Mouse (Mus musculus): ENCODE data around the gene Egln3.

GRCm38 (mm10) chr12:54214426-54214825 lies 10.8 kb upstream of the Egln3 start:
- TF ChIP-seq CTCF (IDR thresholded peaks at IDR 0.05; ENCODE audit: low read depth) (no peak), EP300 (IDR thresholded peaks at IDR 0.05; ENCODE audit: low read depth) (no peak)
